Mouse (Mus musculus): ENCODE results near the gene Gpr157.

Gpr157 gene

GRCm38 (mm10) chr4:150112867-150113266 is 25.7 kb downstream of the Gpr157 start:
- peak; percentile 86 to 91 for DNase-seq

- DNase-seq = no peak
Observed at GRCm38 (mm10) chr4:150114505-150115061, 27.4 kb downstream of the Gpr157 start.

- peak in 1 of 2 experiments; percentile 27 for DNase-seq
Observed at GRCm38 (mm10) chr4:150117311-150117710, 30.1 kb downstream of the Gpr157 start.

GRCm38 (mm10) chr4:150118163-150118562 is 31.0 kb downstream of the Gpr157 start:
- no peak for DNase-seq

- no peak for DNase-seq
Observed at GRCm38 (mm10) chr4:150119055-150119454, 31.9 kb downstream of the Gpr157 start, which contains the start of gene Slc2a5. Gene Slc2a5, plus strand, starts transcription at chr4:150119283.

GRCm38 (mm10) chr4:150119640-150120039 is 32.5 kb downstream of the Gpr157 start:
- peak; percentile 33 to 50 for DNase-seq

- peak; percentile 36 to 44 for DNase-seq
Observed at GRCm38 (mm10) chr4:150120173-150120833, 33.1 kb downstream of the Gpr157 start.

GRCm38 (mm10) chr4:150121430-150121829 is 34.3 kb downstream of the Gpr157 start:
- peak in 1 of 2 experiments; percentile 26 for DNase-seq

GRCm38 (mm10) chr4:150122476-150122875 is 35.3 kb downstream of the Gpr157 start:
- DNase-seq = no peak

GRCm38 (mm10) chr4:150126373-150126772 is 39.2 kb downstream of the Gpr157 start:
- DNase-seq = no peak

GRCm38 (mm10) chr4:150127894-150128293 is 40.7 kb downstream of the Gpr157 start:
- DNase-seq = no peak

GRCm38 (mm10) chr4:150128571-150128970 is 41.4 kb downstream of the Gpr157 start:
- peak; percentile 53 to 69 for DNase-seq

GRCm38 (mm10) chr4:150130661-150131060 is 43.5 kb downstream of the Gpr157 start:
- no peak for DNase-seq

GRCm38 (mm10) chr4:150132692-150133271 is 45.6 kb downstream of the Gpr157 start:
- no peak for DNase-seq

GRCm38 (mm10) chr4:150135254-150135653 is 48.1 kb downstream of the Gpr157 start:
- no peak for DNase-seq

- DNase-seq = peak; percentile 93 to 95
Observed at GRCm38 (mm10) chr4:150136693-150137092, 49.5 kb downstream of the Gpr157 start.

GRCm38 (mm10) chr4:150137368-150138083 is 50.4 kb downstream of the Gpr157 start:
- DNase-seq = no peak

GRCm38 (mm10) chr4:150138084-150138543 is 50.9 kb downstream of the Gpr157 start:
- DNase-seq = peak; percentile 71 to 74

GRCm38 (mm10) chr4:150139090-150139489 is 51.9 kb downstream of the Gpr157 start:
- DNase-seq = no peak

GRCm38 (mm10) chr4:150140346-150140745 is 53.2 kb downstream of the Gpr157 start:
- peak; percentile 65 to 75 for DNase-seq

- no peak for DNase-seq
Observed at GRCm38 (mm10) chr4:150144242-150144641, 57.1 kb downstream of the Gpr157 start.

GRCm38 (mm10) chr4:150146286-150146685 is 59.1 kb downstream of the Gpr157 start:
- no peak for DNase-seq

- no peak for DNase-seq
Observed at GRCm38 (mm10) chr4:150151045-150151444, 63.9 kb downstream of the Gpr157 start.
